Mouse (Mus musculus): ENCODE data around the gene Ccl11. TPM values are rescaled to one million over a fixed set of nuclear protein-coding genes. Genes with fewer than 3 reads are reported as not detected.

Gene Ccl11
- polyA plus RNA-seq, 1 experiment from 2014 or later, result 9.7 TPM

- WGBS, result 52% methylated on average over 3 of the region's 3 CpGs
- no peaks in the 10 kb centered on the region for H3K4me1 ChIP-seq (ENCODE audit: control insufficient read depth, insufficient read depth, low read length)
- no peaks in the 10 kb centered on the region for H3K9me3 ChIP-seq (ENCODE audit: control insufficient read depth, low read length)
- no peak overlapping the region for H3K4me2 ChIP-seq (replicated peaks; ENCODE audit: low read depth, low read length)
- no peaks in the 10 kb centered on the region for H3K27me3 ChIP-seq (ENCODE audit: control insufficient read depth, insufficient read depth, low read length)
- no peak overlapping the region for H3K9ac ChIP-seq (ENCODE audit: low read depth, low read length)
- ATAC-seq (ENCODE audit: low FRiP score, low TSS enrichment), result no peak
- H3K27ac ChIP-seq (ENCODE audit: low read depth, low read length), result no peak overlapping the region
- no peak overlapping the region for H3K4me3 ChIP-seq (ENCODE audit: low read length)
- no peaks in the 10 kb centered on the region for H3K36me3 ChIP-seq (ENCODE audit: control insufficient read depth, insufficient read depth, low read length)
Measured at GRCm38 (mm10) chr11:82039132-82039660, 18.4 kb upstream of the Ccl11 start.

GRCm38 (mm10) chr11:82041671-82042080 lies 15.9 kb upstream of the Ccl11 start:
- Histone ChIP-seq H3K36me3 (ENCODE audit: control insufficient read depth, insufficient read depth, low read length) (no peaks in the 10 kb centered on the region), H3K9me3 (ENCODE audit: control insufficient read depth, low read length) (no peaks in the 10 kb centered on the region), H3K9ac (ENCODE audit: low read depth, low read length) (no peak overlapping the region), H3K27me3 (ENCODE audit: control insufficient read depth, insufficient read depth, low read length) (no peaks in the 10 kb centered on the region), H3K4me3 (ENCODE audit: low read length) (no peak overlapping the region), H3K4me1 (ENCODE audit: control insufficient read depth, insufficient read depth, low read length) (no peaks in the 10 kb centered on the region), H3K27ac (ENCODE audit: low read depth, low read length) (no peak overlapping the region), H3K4me2 (replicated peaks; ENCODE audit: low read depth, low read length) (no peak overlapping the region)
- WGBS, result 88% methylated on average over 4 of the region's 4 CpGs
- no peak for ATAC-seq (ENCODE audit: low FRiP score, low TSS enrichment)

GRCm38 (mm10) chr11:82045471-82045870 lies 12.2 kb upstream of the Ccl11 start, which contains the start of gene Ccl7:
Ccl7 (plus strand) TSS chr11:82045712.
- H3K27me3 ChIP-seq (ENCODE audit: control insufficient read depth, insufficient read depth, low read length), result no peaks in the 10 kb centered on the region
- WGBS, result 78% methylated on average over 3 of the region's 3 CpGs
- H3K27ac ChIP-seq (ENCODE audit: low read depth, low read length), result 0 out of 2 replicates have a peak within 1 kb of the TSS, but pooled peaks have one; percentile 18
- ATAC-seq (ENCODE audit: low FRiP score, low TSS enrichment), result no peak
- H3K36me3 ChIP-seq (ENCODE audit: control insufficient read depth, insufficient read depth, low read length), result no peaks in the 10 kb centered on the region
- H3K4me3 ChIP-seq (ENCODE audit: low read length), result no peak within 1 kb of the TSS
- H3K4me1 ChIP-seq (ENCODE audit: control insufficient read depth, insufficient read depth, low read length), result no peaks in the 10 kb centered on the region
- H3K4me2 ChIP-seq (replicated peaks; ENCODE audit: low read depth, low read length), result no peak within 1 kb of the TSS
- H3K9ac ChIP-seq (ENCODE audit: low read depth, low read length), result no peak within 1 kb of the TSS
- no peaks in the 10 kb centered on the region for H3K9me3 ChIP-seq (ENCODE audit: control insufficient read depth, low read length)

GRCm38 (mm10) chr11:82047746-82048415 lies 9.7 kb upstream of the Ccl11 start:
- Histone ChIP-seq H3K27ac (ENCODE audit: low read depth, low read length) (no peak overlapping the region), H3K4me3 (ENCODE audit: low read length) (no peak overlapping the region), H3K27me3 (ENCODE audit: control insufficient read depth, insufficient read depth, low read length) (no peaks in the 10 kb centered on the region), H3K4me2 (replicated peaks; ENCODE audit: low read depth, low read length) (no peak overlapping the region), H3K36me3 (ENCODE audit: control insufficient read depth, insufficient read depth, low read length) (no peaks in the 10 kb centered on the region), H3K9ac (ENCODE audit: low read depth, low read length) (no peak overlapping the region), H3K9me3 (ENCODE audit: control insufficient read depth, low read length) (no peaks in the 10 kb centered on the region), H3K4me1 (ENCODE audit: control insufficient read depth, insufficient read depth, low read length) (no peaks in the 10 kb centered on the region)
- ATAC-seq (ENCODE audit: low FRiP score, low TSS enrichment), result no peak
- 37% methylated on average over 6 of the region's 6 CpGs for WGBS

GRCm38 (mm10) chr11:82053849-82054248 lies 3.8 kb upstream of the Ccl11 start:
- 80% methylated on average over 7 of the region's 7 CpGs for WGBS
- Histone ChIP-seq H3K9ac (ENCODE audit: low read depth, low read length) (no peak overlapping the region), H3K27ac (ENCODE audit: low read depth, low read length) (no peak overlapping the region), H3K4me1 (ENCODE audit: control insufficient read depth, insufficient read depth, low read length) (no peaks in the 10 kb centered on the region), H3K4me2 (replicated peaks; ENCODE audit: low read depth, low read length) (no peak overlapping the region), H3K36me3 (ENCODE audit: control insufficient read depth, insufficient read depth, low read length) (no peaks in the 10 kb centered on the region), H3K9me3 (ENCODE audit: control insufficient read depth, low read length) (no peaks in the 10 kb centered on the region), H3K27me3 (ENCODE audit: control insufficient read depth, insufficient read depth, low read length) (no peaks in the 10 kb centered on the region), H3K4me3 (ENCODE audit: low read length) (no peak overlapping the region)
- ATAC-seq (ENCODE audit: low FRiP score, low TSS enrichment), result no peak

- no peaks in the 10 kb centered on the region for H3K36me3 ChIP-seq (ENCODE audit: control insufficient read depth, insufficient read depth, low read length)
Measured at GRCm38 (mm10) chr11:82062226-82062625, 4.6 kb downstream of the Ccl11 start.

GRCm38 (mm10) chr11:82063454-82063853 lies 5.8 kb downstream of the Ccl11 start:
- WGBS, result 73% methylated on average over 2 of the region's 2 CpGs
- Histone ChIP-seq H3K4me2 (replicated peaks; ENCODE audit: low read depth, low read length) (no peak overlapping the region), H3K9ac (ENCODE audit: low read depth, low read length) (no peak overlapping the region), H3K9me3 (ENCODE audit: control insufficient read depth, low read length) (no peaks in the 10 kb centered on the region), H3K36me3 (ENCODE audit: control insufficient read depth, insufficient read depth, low read length) (no peaks in the 10 kb centered on the region), H3K27me3 (ENCODE audit: control insufficient read depth, insufficient read depth, low read length) (no peaks in the 10 kb centered on the region), H3K4me3 (ENCODE audit: low read length) (no peak overlapping the region), H3K27ac (ENCODE audit: low read depth, low read length) (no peak overlapping the region), H3K4me1 (ENCODE audit: control insufficient read depth, insufficient read depth, low read length) (no peaks in the 10 kb centered on the region)
- no peak for ATAC-seq (ENCODE audit: low FRiP score, low TSS enrichment)

More at GRCm38 (mm10) chr11:82062226-82062625, 4.6 kb downstream of the Ccl11 start:
- no peak for ATAC-seq (ENCODE audit: low FRiP score, low TSS enrichment)
- Histone ChIP-seq H3K9me3 (ENCODE audit: control insufficient read depth, low read length) (no peaks in the 10 kb centered on the region), H3K4me1 (ENCODE audit: control insufficient read depth, insufficient read depth, low read length) (no peaks in the 10 kb centered on the region), H3K27ac (ENCODE audit: low read depth, low read length) (no peak overlapping the region), H3K9ac (ENCODE audit: low read depth, low read length) (no peak overlapping the region), H3K4me2 (replicated peaks; ENCODE audit: low read depth, low read length) (no peak overlapping the region), H3K4me3 (ENCODE audit: low read length) (no peak overlapping the region), H3K27me3 (ENCODE audit: control insufficient read depth, insufficient read depth, low read length) (no peaks in the 10 kb centered on the region)
- 85% methylated on average over 3 of the region's 3 CpGs for WGBS

GRCm38 (mm10) chr11:82066953-82067571 lies 9.4 kb downstream of the Ccl11 start:
- ATAC-seq (ENCODE audit: low FRiP score, low TSS enrichment), result no peak
- Histone ChIP-seq H3K4me2 (replicated peaks; ENCODE audit: low read depth, low read length) (no peak overlapping the region), H3K27me3 (ENCODE audit: control insufficient read depth, insufficient read depth, low read length) (no peaks in the 10 kb centered on the region), H3K9me3 (ENCODE audit: control insufficient read depth, low read length) (no peaks in the 10 kb centered on the region), H3K4me3 (ENCODE audit: low read length) (no peak overlapping the region), H3K9ac (ENCODE audit: low read depth, low read length) (no peak overlapping the region), H3K4me1 (ENCODE audit: control insufficient read depth, insufficient read depth, low read length) (no peaks in the 10 kb centered on the region), H3K36me3 (ENCODE audit: control insufficient read depth, insufficient read depth, low read length) (no peaks in the 10 kb centered on the region), H3K27ac (ENCODE audit: low read depth, low read length) (no peak overlapping the region)
- WGBS, result 76% methylated on average over 7 of the region's 7 CpGs

- H3K4me1 ChIP-seq (ENCODE audit: control insufficient read depth, insufficient read depth, low read length), result no peaks in the 10 kb centered on the region
- H3K4me2 ChIP-seq (replicated peaks; ENCODE audit: low read depth, low read length), result no peak overlapping the region
- ATAC-seq (ENCODE audit: low FRiP score, low TSS enrichment), result no peak
- 68% methylated on average over 3 of the region's 3 CpGs for WGBS
- H3K27me3 ChIP-seq (ENCODE audit: control insufficient read depth, insufficient read depth, low read length), result no peaks in the 10 kb centered on the region
- H3K4me3 ChIP-seq (ENCODE audit: low read length), result no peak overlapping the region
- H3K27ac ChIP-seq (ENCODE audit: low read depth, low read length), result no peak overlapping the region
- H3K9ac ChIP-seq (ENCODE audit: low read depth, low read length), result no peak overlapping the region
- no peaks in the 10 kb centered on the region for H3K36me3 ChIP-seq (ENCODE audit: control insufficient read depth, insufficient read depth, low read length)
- no peaks in the 10 kb centered on the region for H3K9me3 ChIP-seq (ENCODE audit: control insufficient read depth, low read length)
Measured at GRCm38 (mm10) chr11:82071076-82071475, 13.5 kb downstream of the Ccl11 start.

Measured in kidney, embryonic 14.5 days (tissue).